Mouse (Mus musculus): ENCODE results near the gene Dph3.
"Not testable (repeated sequence)": the region's sequence is repeated elsewhere in the genome, so short reads cannot be mapped to it uniquely, and the experiment has no call there.

DNA sequence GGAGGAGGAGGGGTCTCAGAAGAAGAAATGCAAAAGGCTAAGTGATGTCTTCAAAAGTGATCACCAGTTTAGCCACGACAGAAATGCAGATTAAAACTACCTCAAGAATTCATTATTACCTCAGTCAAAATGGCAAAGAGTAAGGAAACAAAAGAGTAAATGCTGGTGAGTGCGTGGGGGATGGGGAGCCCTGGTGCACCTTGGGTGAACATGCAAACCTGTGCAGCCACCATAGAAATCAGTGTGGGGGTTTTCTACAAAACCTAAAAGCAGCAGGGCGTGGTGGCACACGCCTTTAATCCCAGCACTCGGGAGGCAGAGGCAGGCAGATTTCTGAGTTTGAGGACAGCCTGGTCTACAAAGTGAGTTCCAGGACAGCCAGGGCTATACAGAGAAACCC, 39.7 kb upstream of the Dph3 start:
- not testable (repeated sequence) for TF ChIP-seq EP300 (IDR thresholded peaks at IDR 0.05; ENCODE audit: low read length); CTCF (conservative IDR thresholded peaks at IDR 0.05 in 1 of 2, IDR thresholded peaks at IDR 0.05 in 1 of 2; ENCODE audit: low read depth in 2 of 2, low read length in 2 of 2); E2F4 (IDR thresholded peaks at IDR 0.05; ENCODE audit: insufficient replicate concordance, low read depth, low read length); CHD1 (IDR thresholded peaks at IDR 0.05; ENCODE audit: low read depth, low read length); RCOR1 (conservative IDR thresholded peaks at IDR 0.05; ENCODE audit: low read depth, low read length); POLR2A (IDR thresholded peaks at IDR 0.05; ENCODE audit: low read depth, low read length); USF1 (IDR thresholded peaks at IDR 0.05; ENCODE audit: low read depth, low read length); MAX (IDR thresholded peaks at IDR 0.05; ENCODE audit: low read length); GABPA (IDR thresholded peaks at IDR 0.05; ENCODE audit: insufficient replicate concordance, low read depth, low read length)
